Mouse (Mus musculus) gastrocnemius, postnatal 25 days (tissue): ENCODE results near the gene Vmn2r17. TPM values are rescaled to one million over a fixed set of nuclear protein-coding genes. Genes with fewer than 3 reads are reported as not detected.

Experiments used
- DNase-seq: peaks from one replicate; pipeline ENCODE4 v3.0.0; 2022
- long read RNA-seq, 2 experiments: library from polyadenylated mRNA; stranded (forward); transcript quantifications; one replicate each; pipeline ENCODE4 v2.0.0; 2021
- total RNA-seq, 2 experiments: library from RNA; stranded (reverse); gene quantifications; 1 replicate in 1 of 2; 2 replicates in 1 of 2; pipeline ENCODE4 v1.2.3; 2021

Vmn2r17 gene
- not detected for total RNA-seq
- long read RNA-seq, experiment 1, result 0 reads
- long read RNA-seq, experiment 2, result 0 reads

DNA sequence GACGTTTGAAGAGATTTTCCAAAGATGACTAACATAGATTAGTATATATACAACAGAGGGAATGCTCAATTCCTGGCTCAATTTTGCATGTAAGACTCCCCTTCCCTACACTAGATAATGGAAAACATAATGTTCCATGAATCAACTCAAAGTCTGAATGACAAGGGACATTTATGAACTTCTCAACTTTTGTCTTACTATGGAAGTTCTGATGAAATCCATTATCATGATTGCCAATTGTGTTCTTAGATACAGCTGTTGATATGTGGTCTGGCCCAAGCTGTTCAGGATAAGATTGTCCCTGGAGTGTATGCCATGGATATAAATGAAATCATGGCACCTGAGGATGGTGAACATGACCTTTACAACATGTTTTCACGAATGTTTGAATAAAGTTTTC, at the start of gene Vmn2r17:
Vmn2r17 (plus strand) TSS at position 301 of the 400 bp plus-strand sequence.
- no peak for DNase-seq

DNA sequence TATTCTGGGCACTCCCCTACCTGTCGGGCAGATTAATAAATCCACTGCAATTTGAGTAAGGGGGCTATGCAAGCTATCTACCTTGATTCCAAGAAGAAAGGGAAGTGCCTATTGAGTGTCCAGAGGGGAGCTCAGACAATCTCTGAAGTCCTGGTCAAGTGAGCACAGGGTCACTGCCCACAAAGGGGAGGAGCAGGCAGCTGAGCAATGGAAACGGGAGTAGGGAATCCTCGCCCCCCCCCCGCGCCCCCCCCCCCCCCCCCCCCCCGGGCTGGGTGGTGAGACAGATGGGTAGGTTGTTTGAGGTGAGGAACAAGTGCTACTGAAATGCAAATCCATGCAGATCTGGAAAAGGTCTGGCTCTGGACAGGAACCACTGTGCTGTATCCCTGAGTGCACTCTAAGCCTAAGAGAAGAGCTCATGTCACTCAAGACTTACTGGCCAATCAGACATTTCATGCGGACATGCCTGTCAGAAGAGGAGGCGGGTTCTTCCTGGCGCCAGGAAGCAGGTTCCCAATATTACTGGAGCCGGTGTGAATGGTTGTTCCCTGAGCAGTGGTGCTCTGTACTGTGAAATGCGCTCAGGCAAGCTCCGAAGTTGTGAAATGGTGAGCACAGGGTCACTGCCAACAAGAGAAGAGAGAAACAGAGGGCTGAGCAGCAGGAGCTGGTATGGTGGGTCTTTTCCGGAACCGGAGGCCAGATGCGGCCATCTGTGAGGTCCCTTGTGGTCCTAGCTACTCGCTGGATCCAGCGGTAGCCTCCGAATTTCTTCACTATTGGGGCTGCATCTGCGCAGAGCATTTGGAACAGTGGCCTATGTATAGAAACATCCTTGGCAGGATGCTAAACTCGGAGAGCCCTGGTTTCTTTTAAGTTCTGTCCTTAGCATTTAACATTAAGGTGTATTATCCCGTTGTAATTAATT, 47.4 kb downstream of the Vmn2r17 start:
- no peak for DNase-seq

DNA sequence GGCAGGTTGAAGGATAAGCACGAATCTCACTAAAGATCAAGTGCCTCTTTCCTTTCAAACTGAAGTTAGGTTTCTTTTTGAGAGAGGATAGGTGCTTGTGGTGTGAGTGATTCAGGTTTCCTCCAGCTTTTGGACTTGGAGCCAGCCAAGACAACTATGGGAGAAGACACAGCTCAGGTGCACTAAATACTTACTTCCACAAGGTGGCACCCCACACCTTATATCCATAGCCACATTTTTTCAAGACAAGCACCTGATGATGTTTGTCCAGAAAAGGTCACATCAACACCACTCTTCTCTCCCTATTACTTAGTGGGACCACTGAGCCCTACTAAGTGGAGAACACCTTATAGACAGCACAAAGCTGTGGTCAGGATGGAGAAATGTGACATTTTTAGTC, 87.2 kb downstream of the Vmn2r17 start:
- no peak for DNase-seq

Other genes with a start within 250 kb of the Vmn2r17 start
- gene Vmn2r13, start 227.5 kb upstream of the Vmn2r17 start, total RNA-seq, result not detected
- not detected for gene Vmn2r14, start 195.0 kb upstream of the Vmn2r17 start, total RNA-seq
- gene Vmn2r15, start 122.0 kb upstream of the Vmn2r17 start, total RNA-seq, result not detected
- not detected for gene Vmn2r16, start 89.5 kb upstream of the Vmn2r17 start, total RNA-seq
- gene Crlf2, start 139.3 kb downstream of the Vmn2r17 start, total RNA-seq, result 1 to 10 TPM; 3.0 to 4.4 TPM